Mouse (Mus musculus) lung, postnatal 0 days (tissue): ENCODE measurements around the gene Palld. TPM values are rescaled to one million over a fixed set of nuclear protein-coding genes. Genes with fewer than 3 reads are reported as not detected.
A peak's percentile ranks its signal among the peaks of the same experiment; 100 is the strongest.

Experiments
- ATAC-seq: fragments of 200-750 bp; cut with Nextera tagmentation; 2 replicates; pipeline ENCODE4 v1.8.0; 2017; ENCODE audit warnings: moderate library complexity
- DNase-seq: peaks from one replicate; pipeline ENCODE4 v3.0.0-alpha.2; 2016; ENCODE audit warnings: low spot score
- H3K27ac ChIP-seq: fragments of 300-500 bp; sonication (generic); 2 replicates; pipeline ENCODE4 v1.5.1; 2014; ENCODE audit warnings: antibody characterized with exemption, mild to moderate bottlenecking, low read length, mixed read lengths
- H3K27me3 ChIP-seq: fragments of 300-500 bp; sonication (generic); replicated peaks from 2 replicates; pipeline ENCODE4 v1.6.1; 2014; ENCODE audit warnings: low read length, mixed read lengths; ENCODE audit not compliant: insufficient read depth
- H3K36me3 ChIP-seq: fragments of 300-500 bp; sonication (generic); 2 replicates; pipeline ENCODE4 v1.6.1; 2014; ENCODE audit warnings: low read length, mixed read lengths; ENCODE audit not compliant: insufficient read depth
- H3K4me1 ChIP-seq: fragments of 300-500 bp; sonication (generic); 2 replicates; pipeline ENCODE4 v1.6.1; 2014; ENCODE audit warnings: antibody characterized with exemption, low read depth, low read length, mixed read lengths; ENCODE audit not compliant: insufficient read depth
- H3K4me2 ChIP-seq: fragments of 300-500 bp; sonication (generic); replicated peaks from 2 replicates; pipeline ENCODE4 v1.6.1; 2014; ENCODE audit warnings: low read depth, mild to moderate bottlenecking, low read length, moderate library complexity, mixed read lengths
- H3K4me3 ChIP-seq: fragments of 300-500 bp; sonication (generic); 2 replicates; pipeline ENCODE4 v1.5.1; 2014; ENCODE audit warnings: low read depth, low read length
- H3K9ac ChIP-seq: fragments of 300-500 bp; sonication (generic); replicated peaks from 2 replicates; pipeline ENCODE4 v1.6.1; 2014; ENCODE audit warnings: low read depth, mild to moderate bottlenecking
- H3K9me3 ChIP-seq: fragments of 300-500 bp; sonication (generic); 2 replicates; pipeline ENCODE4 v1.6.1; 2016; ENCODE audit warnings: low read length, mixed read lengths
- CTCF ChIP-seq: IDR thresholded peaks from 2 replicates; pipeline ENCODE4 v1.5.1; 2016; ENCODE audit warnings: antibody characterized with exemption, mild to moderate bottlenecking
- EP300 ChIP-seq: IDR thresholded peaks from 2 replicates; pipeline ENCODE4 v1.6.1; 2016; ENCODE audit warnings: antibody characterized with exemption, mild to moderate bottlenecking, control low read depth
- WGBS: fragments of 180-500 bp; shearing (Covaris S2); extraction: QIAGEN DNeasy Blood & Tissue Kit; methylation state at CpG from one replicate; pipeline ENCODE4 v1.1.7; 2014; 5-methylcytosine and 5-hydroxymethylcytosine counted together
- polyA plus RNA-seq: library from polyadenylated mRNA; unstranded; fragments of >200 nt; fragmentation: Nextera tagmentation; extraction: Ambion mirVana; gene quantifications from 2 replicates; pipeline ENCODE4 v1.2.1, GENCODE M21; 2015

The Palld gene
- polyA plus RNA-seq, 1 experiment from 2014 or later: 130 TPM

DNA sequence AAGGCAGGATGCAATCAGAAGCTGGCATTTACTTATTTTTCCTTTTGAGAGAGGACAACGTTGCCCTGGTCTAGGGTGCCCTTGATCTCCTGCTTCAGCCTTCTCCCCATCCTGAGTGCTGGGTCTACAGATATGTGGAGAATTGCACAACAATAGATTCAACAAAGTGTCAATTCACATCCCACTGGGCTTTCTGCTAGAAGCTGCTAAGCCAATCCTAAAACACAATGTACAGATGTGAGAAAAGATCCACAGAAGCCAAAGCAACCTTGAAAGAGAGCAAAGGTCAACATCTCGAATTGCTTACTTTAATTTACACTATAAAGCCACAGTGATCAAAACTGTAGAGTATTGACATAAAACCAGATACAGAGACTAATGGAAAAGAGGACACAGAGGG lies 270.2 kb downstream of the Palld start:
- Histone ChIP-seq H3K36me3 (no peaks in the 10 kb centered on the region), H3K27ac (no peak overlapping the region), H3K9me3 (no peaks in the 10 kb centered on the region), H3K27me3 (no peaks in the 10 kb centered on the region), H3K4me2 (no peak overlapping the region), H3K4me3 (no peak overlapping the region), H3K9ac (no peak overlapping the region), H3K4me1 (no peaks in the 10 kb centered on the region)
- DNase-seq: no peak
- no peak for ATAC-seq
- 52% methylated on average over 2 of the region's 2 CpGs for WGBS
- no peak for TF ChIP-seq CTCF
- TF ChIP-seq EP300: no peak

DNA sequence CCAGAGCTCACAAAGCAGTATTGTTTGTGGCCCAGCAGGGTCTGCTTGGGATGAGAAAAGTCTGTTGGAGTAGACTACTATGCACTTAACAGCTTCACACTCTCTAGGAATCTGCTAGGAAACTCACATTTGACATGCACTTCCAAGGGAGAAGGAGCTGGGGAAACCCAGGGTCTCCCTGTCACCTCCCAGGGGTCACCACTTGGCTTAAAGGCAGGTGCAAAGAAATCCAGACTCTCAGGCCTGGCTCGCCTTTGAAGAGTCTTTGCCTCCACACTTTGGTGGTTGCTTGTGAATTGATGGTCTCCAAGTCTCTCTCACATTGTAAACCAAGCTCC lies 272.9 kb downstream of the Palld start:
- Histone ChIP-seq H3K4me3 (no peak overlapping the region), H3K9ac (no peak overlapping the region), H3K4me1 (no peaks in the 10 kb centered on the region), H3K4me2 (no peak overlapping the region), H3K27me3 (no peaks in the 10 kb centered on the region), H3K36me3 (no peaks in the 10 kb centered on the region), H3K27ac (no peak overlapping the region), H3K9me3 (no peaks in the 10 kb centered on the region)
- WGBS: 79% methylated on average over 1 of the region's 1 CpGs
- ATAC-seq: no peak
- no peak for TF ChIP-seq CTCF
- TF ChIP-seq EP300: no peak
- no peak for DNase-seq

DNA sequence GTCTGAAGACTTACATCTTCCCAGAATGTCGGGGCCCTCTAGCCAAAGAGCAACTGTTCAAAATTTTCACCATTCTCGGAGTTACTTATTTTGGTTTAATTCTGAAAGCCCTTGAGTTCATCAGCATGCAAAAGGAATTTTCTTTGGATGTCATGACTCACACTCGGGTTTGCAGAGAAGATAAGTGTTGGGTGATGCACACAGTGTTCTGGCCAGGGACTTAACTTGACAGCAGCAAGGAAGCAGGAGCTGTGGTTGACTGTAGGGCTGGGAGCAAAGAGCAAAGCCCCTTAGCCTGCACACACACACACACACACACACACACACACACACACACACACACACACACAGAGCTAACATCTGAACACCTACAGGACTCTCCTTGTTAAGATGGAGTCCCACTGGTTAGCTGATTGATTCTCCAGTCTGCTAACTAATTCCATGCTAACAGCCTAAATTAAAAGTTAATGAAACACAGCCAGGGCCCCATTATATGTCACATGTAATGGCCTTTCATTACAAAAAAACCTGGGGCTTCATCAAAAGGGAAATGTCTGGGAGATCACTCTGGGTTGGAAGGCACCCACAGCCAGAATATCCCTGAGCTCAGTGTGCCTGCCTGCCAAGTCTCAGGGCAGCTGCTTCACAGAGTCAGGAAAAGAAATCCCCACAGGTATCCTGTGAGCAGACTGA lies 273.4 kb downstream of the Palld start:
- Histone ChIP-seq H3K4me3 (no peak overlapping the region), H3K9ac (no peak overlapping the region), H3K9me3 (no peaks in the 10 kb centered on the region), H3K4me1 (no peaks in the 10 kb centered on the region), H3K4me2 (no peak overlapping the region), H3K27me3 (no peaks in the 10 kb centered on the region), H3K36me3 (no peaks in the 10 kb centered on the region), H3K27ac (no peak overlapping the region)
- WGBS: 72% methylated on average over 3 of the region's 3 CpGs
- ATAC-seq: no peak
- no peak for DNase-seq
- no peak for TF ChIP-seq EP300
- TF ChIP-seq CTCF: no peak

DNA sequence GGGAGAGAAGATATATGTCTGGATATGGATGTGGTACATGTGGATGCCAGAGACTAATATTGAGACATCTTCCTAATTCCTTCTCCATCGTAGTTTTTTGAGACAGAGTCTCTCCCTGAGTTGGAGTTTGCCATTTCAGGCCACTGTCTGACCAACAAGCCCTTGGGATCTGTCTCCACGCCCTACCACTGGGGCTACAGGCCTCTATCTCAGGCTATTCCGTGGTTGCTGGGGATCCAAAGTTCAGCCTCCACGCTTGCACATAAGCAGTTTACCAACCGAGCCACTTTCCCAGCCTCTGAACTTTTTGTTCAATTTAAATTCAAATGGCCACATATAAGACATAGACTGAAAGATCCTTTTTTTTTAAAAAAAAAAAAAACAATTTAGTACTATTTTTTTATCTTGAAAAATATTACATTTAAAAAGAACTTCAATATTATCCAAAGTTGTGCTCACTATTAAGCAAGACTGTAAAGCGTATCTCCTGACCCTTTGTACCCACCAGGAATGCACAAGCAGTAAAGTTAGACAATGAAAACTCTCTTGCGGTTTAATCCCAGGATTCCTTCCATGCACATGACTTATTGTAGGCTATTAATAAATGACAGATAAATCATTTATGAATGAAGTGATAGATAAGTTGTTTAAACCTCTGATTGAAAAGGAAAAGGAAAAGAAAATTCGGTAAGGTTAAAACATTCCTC lies 276.1 kb downstream of the Palld start:
- Histone ChIP-seq H3K27ac (no peak overlapping the region), H3K9ac (no peak overlapping the region), H3K4me2 (no peak overlapping the region), H3K36me3 (no peaks in the 10 kb centered on the region), H3K4me3 (no peak overlapping the region), H3K4me1 (no peaks in the 10 kb centered on the region), H3K9me3 (no peaks in the 10 kb centered on the region), H3K27me3 (no peaks in the 10 kb centered on the region)
- no peak for DNase-seq
- WGBS: 86% methylated on average over 8 of the region's 8 CpGs
- TF ChIP-seq CTCF: no peak
- TF ChIP-seq EP300: no peak
- ATAC-seq: no peak

DNA sequence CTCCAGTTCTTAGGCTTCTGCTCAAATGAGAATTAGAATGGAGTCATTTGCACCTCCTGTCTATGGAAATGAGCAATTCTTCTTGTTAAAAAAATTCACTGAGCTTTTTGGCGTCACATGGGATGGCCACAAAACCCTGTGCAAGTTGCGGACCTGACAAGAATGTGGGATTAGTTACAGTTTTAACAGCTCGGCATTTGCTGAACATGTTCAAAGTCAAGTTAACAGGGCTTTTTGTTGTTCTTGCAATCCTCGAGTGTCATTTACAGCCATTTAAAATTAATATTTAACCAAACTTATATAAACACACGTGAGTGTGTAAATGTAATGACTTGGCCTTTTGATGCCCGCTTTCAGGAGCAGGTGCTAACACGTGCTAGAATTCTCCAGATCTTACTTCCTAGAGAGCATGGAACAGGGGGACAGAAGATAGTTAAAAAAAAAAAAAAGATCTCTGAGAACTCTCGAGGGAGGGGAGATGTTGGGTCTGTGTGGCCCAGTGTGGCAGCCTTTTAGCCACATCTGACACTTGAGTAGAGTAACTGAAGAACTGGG lies 276.8 kb downstream of the Palld start:
- Histone ChIP-seq H3K27ac (no peak overlapping the region), H3K4me3 (no peak overlapping the region), H3K4me1 (no peaks in the 10 kb centered on the region), H3K4me2 (no peak overlapping the region), H3K36me3 (no peaks in the 10 kb centered on the region), H3K9ac (no peak overlapping the region), H3K27me3 (no peaks in the 10 kb centered on the region), H3K9me3 (no peaks in the 10 kb centered on the region)
- no peak for ATAC-seq
- WGBS: 55% methylated on average over 8 of the region's 8 CpGs
- no peak for TF ChIP-seq EP300
- TF ChIP-seq CTCF: no peak
- DNase-seq: no peak

DNA sequence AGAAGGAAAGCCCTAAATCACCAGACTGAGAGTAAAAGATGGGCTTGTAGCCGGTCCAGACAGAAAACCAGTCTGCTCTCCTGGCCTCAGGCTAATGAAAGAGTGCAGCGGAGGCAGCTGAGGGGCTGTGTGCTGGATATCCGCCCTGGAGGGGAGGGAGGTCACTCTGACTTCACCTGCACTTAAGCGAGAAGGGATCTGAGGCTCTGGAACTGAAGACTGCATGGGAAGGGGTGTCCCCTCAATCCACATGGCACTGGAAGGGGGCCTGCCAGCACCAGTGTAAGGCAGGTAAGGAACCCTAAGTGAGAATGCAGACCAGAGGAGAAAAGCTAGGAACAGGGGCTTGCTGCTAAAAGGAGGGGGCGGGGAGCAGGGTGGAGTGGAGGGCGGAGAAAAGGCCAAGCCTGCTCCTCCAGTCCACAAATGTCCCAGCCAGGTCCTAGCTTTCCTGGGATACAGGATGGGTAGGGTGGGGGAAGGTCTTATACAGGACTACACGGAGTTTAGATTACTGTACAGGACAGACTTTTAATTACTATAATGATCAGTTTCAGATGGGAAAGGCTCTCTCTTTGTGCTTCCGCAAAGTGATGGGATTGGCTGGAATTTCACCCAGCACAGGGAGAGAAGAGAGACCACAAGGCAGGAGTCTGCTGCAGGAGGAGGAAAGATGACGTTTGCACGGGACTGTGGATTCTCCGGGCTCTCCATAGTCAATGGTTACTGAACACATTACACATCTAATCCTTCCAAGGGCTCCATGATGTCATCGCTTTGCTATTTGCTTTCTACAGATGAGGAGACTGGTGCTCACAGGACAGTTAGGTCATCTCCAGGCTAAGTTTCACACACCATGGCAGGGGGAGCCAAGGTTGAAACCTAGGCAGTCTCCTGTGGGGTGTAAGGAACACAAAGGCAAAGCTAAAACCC lies 278.7 kb downstream of the Palld start:
- Histone ChIP-seq H3K9me3 (no peaks in the 10 kb centered on the region), H3K27ac (no peak overlapping the region), H3K9ac (no peak overlapping the region), H3K4me3 (no peak overlapping the region), H3K36me3 (no peaks in the 10 kb centered on the region), H3K27me3 (no peaks in the 10 kb centered on the region), H3K4me2 (no peak overlapping the region), H3K4me1 (no peaks in the 10 kb centered on the region)
- WGBS: 48% methylated on average over 12 of the region's 12 CpGs
- DNase-seq (no peak), ATAC-seq (peak; percentile 26)
- no peak for TF ChIP-seq CTCF
- TF ChIP-seq EP300: no peak
